Mouse (Mus musculus): ENCODE results near the gene Plcd1.

DNA sequence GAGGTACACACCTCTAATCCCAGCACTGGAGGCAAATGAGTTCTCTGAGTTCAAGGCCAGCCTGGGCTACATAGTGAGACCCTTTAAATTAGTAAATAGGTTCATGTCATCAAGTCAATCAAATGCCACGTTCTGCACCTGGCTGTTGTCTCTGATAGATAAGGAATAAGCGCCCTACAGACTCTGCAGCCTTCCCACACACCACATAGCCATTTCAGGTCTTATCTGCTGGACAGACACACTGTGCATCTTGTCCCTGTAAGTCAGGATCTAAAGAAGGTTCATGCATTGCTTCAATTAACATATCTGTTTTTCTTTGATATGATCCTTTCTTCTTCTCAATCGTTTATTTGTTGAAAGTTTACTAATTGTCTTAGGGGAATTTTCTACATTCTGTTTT, 54.7 kb downstream of the Plcd1 start:
- TF ChIP-seq CTCF (IDR thresholded peaks at IDR 0.05; ENCODE audit: low read depth) = no peak
- TF ChIP-seq EP300 (optimal IDR thresholded peaks at IDR 0.05) = no peak

Data from stomach, postnatal 0 days (tissue).